Mouse (Mus musculus) right cerebral cortex, adult 18-20 months (tissue): ENCODE results near the gene Upk3bl.
"Not testable (repeated sequence)": the region's sequence is repeated elsewhere in the genome, so short reads cannot be mapped to it uniquely, and the experiment has no call there.

Experiments used
- DNase-seq: peaks from one replicate; pipeline ENCODE4 v3.0.0; 2022; ENCODE audit warnings: mixed read lengths

The Upk3bl gene

DNA sequence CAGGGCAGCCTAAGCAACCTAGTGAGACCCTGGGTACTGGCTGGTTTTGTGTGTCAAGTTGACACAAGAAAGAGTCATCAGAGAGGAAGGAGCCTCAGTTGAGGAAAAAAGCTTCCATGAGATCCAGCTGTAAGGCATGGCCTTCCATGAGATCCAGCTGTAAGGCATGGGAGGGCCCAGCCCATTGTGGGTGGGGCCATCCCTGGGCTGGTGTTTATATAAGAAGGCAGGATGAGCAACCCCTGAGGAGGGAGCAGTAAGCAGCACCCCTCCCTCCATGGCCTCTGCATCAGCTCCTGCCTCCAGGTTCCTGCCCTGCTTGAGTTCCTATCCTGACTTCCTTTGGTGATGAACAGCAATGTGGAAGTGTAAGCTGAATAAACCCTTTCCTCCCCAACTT lies 5.8 kb upstream of the Upk3bl start:
- not testable (repeated sequence) for DNase-seq

DNA sequence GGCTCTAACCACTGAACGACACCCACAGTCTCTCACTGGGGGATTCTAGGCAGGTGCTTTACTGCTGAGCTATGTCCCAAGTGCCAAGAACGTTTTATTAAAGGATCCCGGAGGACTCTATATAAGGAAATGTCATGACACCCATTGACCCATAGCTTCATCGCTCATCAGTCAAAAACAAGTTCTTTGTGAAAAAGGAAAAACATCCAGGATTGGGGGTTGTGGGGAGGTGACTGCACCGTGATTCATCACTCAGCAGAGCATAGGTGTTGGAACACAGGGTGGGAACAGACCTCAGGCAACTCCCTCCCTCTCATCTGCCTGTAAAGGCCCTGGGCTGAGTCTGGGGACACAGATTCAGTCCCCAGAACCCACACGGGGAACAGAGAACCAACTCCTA lies 4.4 kb upstream of the Upk3bl start:
- no peak for DNase-seq

DNA sequence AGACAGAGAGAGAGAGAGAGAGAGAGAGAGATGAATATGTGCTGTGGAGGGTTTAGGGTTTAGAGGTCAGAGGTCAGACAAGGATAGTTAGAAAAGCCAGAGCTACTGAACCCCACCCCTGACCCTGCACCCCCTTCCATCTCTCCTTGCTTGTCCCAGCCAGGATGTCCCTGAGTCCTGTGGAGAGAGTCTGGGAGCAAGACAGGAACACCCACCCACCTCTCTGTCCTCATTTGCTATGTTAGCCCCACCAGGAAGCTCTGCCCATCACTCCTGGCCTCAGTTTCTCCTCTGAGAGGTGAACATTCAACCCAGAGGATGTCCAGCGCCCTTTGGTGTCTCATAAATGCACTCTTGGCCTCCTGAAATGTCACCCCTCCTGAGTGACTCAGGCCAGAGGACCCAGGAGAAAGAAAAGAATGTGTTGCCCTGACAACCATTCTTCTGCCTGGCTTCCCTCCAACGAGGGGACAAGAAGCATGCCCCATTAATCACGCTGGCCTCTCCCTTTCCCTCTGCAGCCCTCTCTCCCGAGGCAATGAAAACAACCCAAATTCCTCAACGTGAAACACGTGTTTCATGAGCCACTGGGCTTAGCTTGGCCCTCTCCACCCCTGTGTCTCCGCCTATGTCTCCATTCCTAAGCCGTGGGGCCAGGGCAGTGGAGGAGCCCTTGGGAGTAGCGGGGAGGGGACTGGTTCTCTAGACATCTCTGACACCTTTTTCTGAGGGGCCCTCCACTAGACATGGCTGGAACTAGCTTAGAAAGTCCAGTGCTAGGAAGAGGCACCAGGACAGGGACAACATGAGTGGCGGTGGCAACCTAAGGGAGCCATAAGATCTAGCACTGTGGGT lies 2.8 kb upstream of the Upk3bl start:
- DNase-seq: peak; percentile 9

DNA sequence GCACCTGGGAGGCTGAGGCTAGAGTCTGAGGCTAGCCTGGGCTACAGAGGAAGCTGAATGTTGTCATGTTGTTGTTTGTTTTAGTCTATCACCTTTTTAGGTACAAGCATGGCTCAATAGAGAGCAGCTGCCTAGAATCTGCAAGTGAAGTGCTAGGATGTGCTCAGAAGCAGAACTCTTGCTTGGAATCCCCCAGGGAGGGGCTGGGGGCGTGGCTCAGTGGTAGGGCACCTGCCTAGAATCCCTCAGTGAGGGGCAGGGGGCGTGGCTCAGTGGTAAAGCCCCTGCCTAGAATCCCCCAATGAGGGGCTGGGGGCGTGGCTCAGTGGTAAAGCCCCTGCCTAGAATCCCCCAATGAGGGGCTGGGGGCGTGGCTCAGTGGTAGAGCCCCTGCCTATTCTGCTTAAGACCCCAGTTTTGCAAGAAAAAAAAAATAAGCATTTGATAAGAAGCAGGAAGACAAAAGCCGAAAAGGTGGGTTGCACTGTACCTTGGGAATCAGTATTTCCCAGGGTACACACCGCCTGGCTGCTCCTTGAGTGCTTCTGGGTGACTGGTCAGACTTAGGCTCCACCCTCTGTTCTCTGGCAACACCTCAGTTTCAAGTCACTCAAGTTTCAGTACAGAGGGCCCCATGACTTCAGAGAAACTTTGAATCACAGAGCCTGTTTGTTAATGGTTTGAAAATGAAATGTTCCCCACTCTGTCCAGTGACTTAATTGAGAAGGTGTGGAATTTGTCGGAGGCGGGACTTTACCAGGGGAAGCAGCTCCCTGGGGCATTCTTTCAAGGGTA lies 1.2 kb upstream of the Upk3bl start:
- DNase-seq: no peak

DNA sequence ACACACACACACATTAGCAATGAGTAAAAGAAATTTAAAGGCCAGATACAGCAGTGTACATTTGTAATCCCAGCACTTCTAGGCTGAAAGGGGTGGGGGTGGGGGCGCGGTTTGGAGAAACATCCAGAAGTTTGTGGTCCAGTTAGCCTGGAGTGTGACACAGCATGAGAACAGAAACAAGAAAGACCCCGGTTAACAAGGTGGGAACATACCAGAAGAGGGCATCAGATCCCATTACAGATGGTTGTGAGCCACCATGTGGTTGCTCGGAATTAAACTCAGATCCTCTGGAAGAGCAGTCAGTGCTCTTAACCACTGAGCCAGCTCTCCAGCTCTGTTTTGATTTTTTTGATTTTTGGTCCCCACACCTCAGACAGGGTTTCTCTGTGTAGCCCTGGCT lies 1.8 kb downstream of the Upk3bl start:
- no peak for DNase-seq

DNA sequence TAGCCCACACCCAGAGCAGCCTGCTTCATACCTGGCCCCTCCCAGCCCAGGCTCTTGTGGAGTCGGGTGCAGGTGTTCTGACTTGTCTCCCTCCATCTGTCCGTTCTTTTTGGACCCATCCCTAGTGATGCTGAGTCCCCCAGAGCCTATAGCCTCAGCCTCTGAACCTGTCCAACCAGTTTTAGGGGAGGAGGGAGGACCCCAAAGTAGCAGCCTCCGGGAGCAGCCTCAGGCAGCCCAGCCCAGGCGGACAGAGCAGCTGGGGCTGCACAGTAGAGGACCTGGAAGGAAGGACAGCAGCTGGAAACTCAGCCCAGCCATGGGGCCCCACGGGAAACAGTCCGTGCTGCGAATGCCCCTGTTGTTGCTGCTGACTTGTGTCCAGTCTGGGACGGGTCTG lies 2.8 kb downstream of the Upk3bl start:
- no peak for DNase-seq

DNA sequence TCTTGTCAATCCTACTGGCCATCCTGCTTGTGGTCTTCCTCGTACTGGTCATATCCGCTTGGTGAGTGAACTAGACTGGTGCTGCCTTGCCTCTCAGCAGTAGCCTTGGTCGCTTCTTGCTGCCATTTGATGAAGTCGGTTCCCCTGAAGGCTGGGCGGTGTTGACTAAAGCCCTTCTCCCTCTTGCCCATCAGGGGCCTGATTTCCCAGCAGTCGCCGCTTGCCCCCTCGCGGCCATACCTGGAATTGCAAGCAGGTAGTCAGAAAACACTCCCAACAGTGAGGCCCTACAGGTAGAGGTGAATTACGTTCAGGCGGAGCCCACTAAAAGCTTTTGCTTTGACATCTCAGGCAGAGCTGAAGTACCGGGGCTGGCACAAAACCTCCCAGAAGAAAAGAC lies 7.3 kb downstream of the Upk3bl start:
- peak; percentile 58 for DNase-seq

DNA sequence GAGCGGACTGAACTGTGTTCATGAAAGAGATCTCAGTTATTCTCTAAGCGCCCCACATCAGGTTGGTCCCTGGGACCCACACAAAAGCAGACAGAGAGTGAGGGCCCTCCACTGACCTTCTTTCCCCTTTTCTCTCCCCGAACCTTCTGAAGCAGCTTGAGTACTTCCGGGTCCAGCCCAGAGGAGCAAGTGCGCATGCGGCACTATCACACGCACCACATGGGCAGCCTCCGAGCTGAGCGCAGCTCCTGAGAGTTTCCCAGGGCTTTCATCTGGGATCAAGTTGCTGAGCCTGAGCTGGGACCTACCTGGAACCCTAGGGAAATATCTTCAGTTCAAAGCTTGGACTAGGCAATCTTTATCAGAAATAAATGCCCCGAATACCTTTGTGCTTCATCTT lies 9.6 kb downstream of the Upk3bl start:
- DNase-seq: no peak

DNA sequence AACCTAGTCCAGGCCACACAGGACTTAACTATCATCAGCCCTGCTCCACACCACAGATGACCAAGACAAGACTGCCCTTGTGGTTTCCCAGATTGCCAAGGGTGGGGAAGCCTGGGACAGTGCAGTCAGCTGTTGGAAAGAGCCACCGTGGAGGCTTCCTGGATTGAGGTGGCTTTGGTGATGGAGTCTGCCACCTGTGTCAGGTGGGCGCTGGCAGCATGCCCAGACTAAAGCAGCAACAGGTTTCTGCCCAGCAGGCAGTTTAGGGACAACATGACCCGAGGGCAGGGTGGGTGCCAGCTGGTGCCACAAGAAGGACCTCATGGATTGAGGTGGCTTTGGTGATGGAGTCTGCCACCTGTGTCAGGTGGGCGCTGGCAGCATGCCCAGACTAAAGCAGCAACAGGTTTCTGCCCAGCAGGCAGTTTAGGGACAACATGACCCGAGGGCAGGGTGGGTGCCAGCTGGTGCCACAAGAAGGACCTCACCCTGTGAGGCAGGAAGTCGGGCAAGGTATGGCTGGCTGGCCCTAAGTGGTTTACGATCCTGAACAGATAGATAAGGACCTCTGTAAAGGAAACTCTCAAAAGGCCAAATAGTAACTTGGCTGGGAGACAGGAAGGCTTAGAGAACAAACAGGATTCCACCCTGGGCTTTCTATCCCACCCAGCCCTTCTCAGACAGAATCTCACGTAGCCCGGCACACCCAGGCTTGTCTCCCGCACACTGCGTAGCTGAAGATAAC lies 12.3 kb downstream of the Upk3bl start:
- DNase-seq: not testable (repeated sequence)

DNA sequence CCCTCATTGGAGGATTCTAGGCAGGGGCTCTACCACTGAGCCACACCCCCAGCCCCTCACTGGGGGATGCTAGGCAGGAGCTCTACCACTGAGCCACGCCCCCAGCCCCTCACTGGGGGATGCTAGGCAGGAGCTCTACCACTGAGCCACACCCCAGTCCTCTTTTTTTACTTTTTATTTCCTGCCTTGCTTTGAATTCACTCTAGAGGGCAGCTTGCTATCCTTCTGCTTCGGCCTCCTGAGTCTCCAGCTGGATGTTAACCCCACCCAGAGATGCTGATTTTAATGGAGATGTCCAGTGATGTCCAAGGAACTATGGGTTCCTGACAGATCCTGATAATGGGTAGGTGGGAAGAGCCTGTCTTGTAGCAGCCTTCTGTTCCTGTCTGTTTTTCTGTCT lies 15.1 kb downstream of the Upk3bl start:
- DNase-seq: no peak

DNA sequence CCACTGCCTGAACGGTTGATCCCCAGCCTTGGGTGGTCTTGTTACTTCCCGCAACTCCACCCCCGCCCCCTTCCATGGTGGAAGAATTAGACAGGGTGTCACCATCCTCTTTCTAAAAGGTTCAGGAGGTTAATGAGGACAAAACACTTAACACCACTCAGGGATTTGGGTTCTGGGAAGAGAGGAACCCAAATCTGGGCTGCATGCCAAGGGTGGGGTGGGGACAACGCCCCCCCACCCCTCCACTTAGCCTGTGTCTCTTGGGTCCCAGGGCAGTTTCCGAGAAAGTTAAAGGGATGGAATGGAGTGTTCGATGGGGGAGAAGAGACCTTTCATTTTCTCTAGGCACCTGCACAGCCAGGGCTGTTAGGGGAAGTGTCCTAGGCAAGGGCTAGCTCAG lies 18.8 kb downstream of the Upk3bl start:
- DNase-seq: no peak

DNA sequence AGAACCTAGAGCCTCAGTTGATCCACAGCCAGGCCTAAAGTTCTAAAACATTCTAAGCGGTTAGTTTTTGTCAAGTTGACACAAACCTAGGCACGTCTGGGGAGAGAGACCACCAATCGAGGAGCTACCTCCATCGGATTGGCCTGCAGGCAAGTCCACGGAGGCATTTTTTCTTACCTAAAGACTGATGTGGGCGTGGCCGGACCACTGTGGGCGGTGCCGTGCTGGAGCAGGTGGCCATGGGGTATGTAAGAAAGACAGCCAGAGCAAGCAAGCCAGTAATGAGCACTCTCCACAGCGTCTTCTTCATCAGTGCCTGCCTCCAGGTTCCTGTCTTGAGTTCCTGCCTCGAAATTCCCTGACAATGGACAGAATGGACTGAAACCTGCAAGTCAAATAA lies 19.2 kb downstream of the Upk3bl start:
- no peak for DNase-seq

DNA sequence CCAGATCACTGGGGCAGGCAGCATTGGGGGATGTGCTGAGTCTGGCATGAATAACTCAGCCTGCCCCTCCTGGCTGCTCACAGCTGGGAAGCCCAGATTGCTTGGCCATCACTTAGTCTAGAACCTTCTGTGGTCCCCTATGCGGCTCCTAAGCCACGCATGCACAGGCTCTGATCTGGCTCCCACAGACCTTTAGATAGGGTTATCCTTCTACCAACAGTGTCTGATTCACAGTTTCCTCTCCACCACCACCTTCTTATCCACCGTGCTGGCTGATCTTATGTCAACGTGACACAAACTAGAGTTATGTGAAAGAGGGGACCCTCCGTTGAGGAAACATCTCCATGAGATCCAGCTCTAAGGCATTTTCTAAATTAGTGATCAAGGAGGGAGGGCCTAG lies 20.8 kb downstream of the Upk3bl start:
- no peak for DNase-seq

DNA sequence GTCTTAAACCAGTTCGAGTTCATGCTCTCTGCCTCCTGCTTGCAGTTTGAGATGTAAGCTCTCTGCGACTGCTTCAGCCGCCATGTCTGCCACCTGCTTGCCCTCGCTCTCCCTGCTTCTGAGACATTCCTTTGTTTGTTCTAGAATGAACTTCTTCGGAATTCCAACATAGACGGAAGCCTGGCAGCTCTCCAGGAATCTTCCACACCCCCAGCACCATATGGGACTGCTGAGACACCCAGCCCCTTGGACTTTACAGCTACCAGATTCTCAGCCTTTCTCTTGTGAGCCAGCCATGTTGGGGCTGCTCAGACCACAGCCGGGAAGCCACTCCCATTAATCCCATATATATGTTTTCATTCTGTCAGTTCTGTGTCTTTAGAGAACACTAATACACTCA lies 22.0 kb downstream of the Upk3bl start:
- no peak for DNase-seq

DNA sequence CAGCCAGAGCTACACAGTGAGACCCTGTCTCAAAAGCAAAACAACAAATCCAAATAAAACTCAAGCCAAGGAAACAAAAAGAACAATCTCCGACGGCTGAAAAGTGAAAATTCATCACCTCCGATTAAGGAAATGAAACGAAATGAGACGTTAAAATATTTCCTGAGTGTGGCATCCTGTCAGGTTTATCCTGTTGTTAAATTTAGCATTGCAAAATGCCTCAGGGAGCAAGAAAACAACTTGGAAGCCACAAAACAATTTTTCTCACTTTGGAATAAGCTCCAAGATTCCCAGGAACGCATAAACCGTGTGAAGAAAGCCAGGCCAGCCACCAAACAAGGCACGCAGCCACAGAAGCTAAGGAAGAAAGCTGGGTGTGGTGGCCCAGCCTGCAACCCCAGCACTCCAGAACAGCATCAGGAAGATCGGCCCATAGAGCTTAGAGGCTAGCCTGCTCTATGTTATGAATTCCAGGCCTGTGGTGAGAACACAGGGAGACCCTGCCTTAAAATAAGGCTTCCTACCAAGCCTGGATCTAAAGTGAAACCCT lies 22.8 kb downstream of the Upk3bl start:
- no peak for DNase-seq

DNA sequence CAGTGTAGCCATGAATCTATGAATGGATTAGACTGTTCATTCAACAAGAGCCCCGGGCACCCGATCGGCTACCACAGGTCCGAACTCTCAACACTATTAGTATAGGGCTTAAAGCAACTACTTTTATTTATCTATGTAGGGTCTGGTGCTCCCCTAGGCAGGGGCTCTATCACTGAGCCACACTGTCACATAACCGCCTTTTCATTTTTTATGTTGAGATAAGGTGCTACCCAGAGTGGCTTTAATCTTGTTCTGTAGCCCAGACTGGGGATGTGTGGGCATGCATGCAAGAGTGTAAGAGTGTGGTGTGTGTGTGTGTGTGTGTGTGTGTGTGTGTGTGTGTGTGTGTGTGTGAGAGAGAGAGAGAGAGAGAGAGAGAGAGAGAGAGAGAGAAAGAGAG lies 23.8 kb downstream of the Upk3bl start:
- no peak for DNase-seq

DNA sequence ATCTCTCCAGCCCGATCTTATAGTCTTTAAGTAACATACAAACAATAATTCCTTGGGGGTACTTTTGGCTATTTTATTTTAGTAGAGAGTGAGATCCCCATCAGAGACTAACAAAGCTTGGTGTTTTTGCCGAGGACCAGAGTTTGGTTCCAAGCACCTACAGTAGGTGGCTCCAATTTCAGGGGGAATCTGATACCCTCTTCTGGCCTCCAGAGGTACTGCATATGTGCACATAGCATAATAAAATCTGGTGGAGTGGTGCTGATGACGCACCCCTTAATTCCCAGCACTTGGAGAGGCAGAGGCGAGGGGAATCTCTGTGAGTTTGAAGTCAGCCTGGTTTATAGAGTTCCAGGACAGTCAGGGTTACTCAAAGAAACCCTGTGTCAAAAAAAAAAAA lies 28.1 kb downstream of the Upk3bl start:
- no peak for DNase-seq

DNA sequence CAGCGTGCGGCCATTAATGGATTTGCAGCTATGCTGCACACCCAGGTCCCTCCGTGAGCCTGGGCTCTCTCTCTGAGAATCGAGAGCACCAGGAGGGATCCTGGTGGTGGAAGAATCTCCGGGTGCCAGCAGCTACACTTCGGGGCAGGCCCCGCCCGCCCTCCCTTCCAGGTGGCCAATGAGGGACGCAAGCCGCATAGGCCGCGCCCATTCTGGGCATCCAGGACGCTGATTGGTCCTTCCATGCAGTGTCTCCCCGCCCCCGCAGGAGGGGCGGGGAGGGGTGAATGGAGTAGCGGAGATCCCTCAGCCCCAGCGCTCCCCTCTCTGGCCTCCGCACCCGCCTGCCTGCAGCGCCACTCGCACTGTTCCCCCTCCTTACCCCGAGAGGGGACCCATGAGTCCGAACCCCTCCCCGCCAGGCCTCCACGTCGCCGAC lies 29.4 kb downstream of the Upk3bl start, which contains the start of gene Rasa4:
TSS of gene Rasa4 (plus strand) at position 248 of the 439 bp plus-strand sequence.
- DNase-seq: peak; percentile 96

DNA sequence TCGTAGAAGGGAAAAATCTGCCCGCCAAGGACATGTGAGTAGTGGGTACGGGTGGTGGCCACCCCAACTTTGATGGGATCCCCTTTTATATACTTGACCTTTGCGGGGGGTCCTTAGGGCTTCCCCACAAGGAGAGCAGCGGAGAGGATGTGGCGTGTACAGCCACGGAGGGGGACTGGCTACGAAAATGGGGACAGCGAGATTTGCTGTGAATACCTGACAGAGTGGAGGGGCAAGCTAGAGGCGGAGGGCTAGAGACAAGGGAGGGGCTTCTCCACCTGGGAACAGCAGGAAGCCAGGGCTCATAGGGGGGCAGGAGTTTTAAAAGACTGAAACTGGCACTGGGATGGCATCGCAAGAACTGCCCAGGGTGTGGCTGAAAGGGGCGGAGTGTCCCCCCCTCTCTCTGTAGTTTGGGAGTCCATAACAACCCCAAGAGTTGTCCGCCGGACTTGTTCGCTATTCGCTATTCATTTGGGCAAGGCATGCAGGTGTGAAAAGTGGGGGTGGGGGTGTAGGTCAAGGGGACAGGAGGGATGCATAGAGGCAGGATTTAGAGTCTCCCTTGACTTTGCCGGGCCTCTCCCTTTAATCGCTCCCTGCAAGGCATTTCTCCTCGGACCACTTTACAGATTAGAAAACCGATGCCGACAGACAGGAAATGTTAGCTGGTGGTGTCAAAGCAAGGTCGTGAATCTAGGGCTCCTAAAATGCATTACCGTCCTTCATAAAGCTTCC lies 30.0 kb downstream of the Upk3bl start:
- no peak for DNase-seq

DNA sequence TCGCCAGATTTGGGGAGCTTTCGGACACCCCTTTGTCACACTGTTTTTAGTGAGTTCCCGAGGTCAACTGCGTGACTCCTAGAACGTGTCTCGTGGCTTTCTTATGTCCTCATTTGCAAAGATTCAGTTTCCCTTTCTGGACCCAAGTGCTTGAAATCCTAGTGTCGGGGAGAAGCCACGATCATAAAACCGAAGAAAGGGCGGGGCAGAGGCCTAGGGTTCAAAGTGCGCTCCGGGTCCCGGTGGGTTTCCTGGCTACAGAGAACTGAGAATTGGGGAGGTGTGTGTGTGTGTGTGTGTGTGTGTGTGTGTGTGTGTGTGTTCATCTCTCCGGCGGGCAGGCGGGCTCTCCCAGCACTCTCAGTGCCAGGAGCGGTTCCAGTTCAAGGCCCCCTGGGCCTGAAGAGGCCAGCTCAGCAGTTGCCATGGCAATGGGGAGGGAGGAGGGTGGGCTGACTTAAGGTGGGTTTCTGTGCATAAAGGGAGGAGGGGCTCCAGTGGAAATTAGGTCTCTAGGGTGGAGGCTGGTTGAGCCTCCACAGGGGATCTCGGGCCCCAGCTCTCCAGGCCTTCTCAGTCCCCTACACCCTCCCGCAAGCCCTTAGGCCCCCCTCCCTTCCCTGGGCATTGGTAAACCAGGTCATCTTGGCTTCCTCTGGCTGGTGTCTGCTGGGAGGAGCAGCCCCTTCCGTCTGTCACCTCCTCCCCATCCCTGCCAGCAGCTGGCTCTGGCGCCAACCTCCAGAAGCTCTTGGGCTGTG lies 30.8 kb downstream of the Upk3bl start:
- DNase-seq: no peak

DNA sequence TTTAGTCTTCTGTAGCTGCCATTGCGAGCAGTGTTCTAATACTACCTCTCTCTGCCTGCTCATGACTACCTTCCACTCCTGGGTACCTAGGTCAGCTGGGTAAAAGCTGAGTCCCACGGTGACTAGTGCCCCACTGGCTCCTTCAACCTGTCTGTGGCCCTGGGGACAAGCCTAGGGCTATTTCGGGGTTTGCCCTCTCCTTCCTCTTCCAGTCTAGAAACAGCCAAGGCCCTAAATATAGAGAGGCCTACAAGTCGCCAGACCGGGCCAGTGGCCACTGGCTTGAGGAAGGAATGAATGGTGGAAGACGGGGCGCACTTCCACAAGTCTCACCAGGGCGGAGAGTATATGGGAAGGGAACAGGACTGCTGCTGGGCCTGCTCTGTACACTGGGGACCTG lies 32.0 kb downstream of the Upk3bl start:
- no peak for DNase-seq
